Mouse (Mus musculus) cerebellum, adult 2 months (tissue): ENCODE data around the gene Cep131.

Source experiments
- CTCF ChIP-seq: fragments of 200-500 bp; IDR thresholded peaks from 2 replicates; pipeline ENCODE4 v1.5.1; 2011; ENCODE audit warnings: low read depth, mild to moderate bottlenecking, control low read depth, low read length, moderate library complexity, borderline replicate concordance; ENCODE audit not compliant: insufficient read depth
- POLR2A ChIP-seq: fragments of 200-500 bp; IDR thresholded peaks from 2 replicates; pipeline ENCODE4 v1.6.1; 2011; ENCODE audit warnings: low read length, control low read depth, borderline replicate concordance; ENCODE audit not compliant: insufficient read depth

GRCm38 (mm10) chr11:120076191-120076590, 10.4 kb downstream of the Cep131 start:
- TF ChIP-seq CTCF (no peak), POLR2A (no peak)
